Mouse (Mus musculus): ENCODE data around the gene Gm17455. TPM values are rescaled to one million over a fixed set of nuclear protein-coding genes. Genes with fewer than 3 reads are reported as not detected.

Gene Gm17455
- polyA plus RNA-seq, 1 experiment from 2014 or later, result 3.1 TPM

- Histone ChIP-seq H3K4me2 (ENCODE audit: low read depth, low read length) (no peak overlapping the region), H3K4me1 (replicated peaks; ENCODE audit: control insufficient read depth, insufficient read depth, low read length) (peaks cover 15% of the 10 kb centered on the region), H3K27me3 (ENCODE audit: control insufficient read depth, insufficient read depth, low read depth, low read length) (no peaks in the 10 kb centered on the region), H3K9ac (ENCODE audit: low read length) (no peak overlapping the region), H3K9me3 (ENCODE audit: control insufficient read depth, low read length) (no peaks in the 10 kb centered on the region), H3K36me3 (ENCODE audit: control insufficient read depth, insufficient read depth, low read length) (no peaks in the 10 kb centered on the region), H3K27ac (ENCODE audit: low read length) (no peak overlapping the region), H3K4me3 (ENCODE audit: low read length) (no peak overlapping the region)
- WGBS, result 86% methylated on average over 4 of the region's 4 CpGs
- ATAC-seq (ENCODE audit: low read depth), result no peak
Observed at GRCm38 (mm10) chr10:60357441-60357840, 42.1 kb upstream of the Gm17455 start.

DNA sequence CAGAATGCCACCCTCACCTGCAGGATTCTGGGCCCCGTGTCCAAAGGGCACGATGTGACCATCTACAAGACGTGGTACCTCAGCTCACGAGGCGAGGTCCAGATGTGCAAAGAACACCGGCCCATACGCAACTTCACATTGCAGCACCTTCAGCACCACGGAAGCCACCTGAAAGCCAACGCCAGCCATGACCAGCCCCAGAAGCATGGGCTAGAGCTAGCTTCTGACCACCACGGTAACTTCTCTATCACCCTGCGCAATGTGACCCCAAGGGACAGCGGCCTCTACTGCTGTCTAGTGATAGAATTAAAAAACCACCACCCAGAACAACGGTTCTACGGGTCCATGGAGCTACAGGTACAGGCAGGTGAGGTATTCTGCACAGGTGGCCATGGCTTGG lies 41.6 kb upstream of the Gm17455 start:
- Histone ChIP-seq H3K9ac (ENCODE audit: low read length) (no peak overlapping the region), H3K4me2 (ENCODE audit: low read depth, low read length) (no peak overlapping the region), H3K9me3 (ENCODE audit: control insufficient read depth, low read length) (no peaks in the 10 kb centered on the region), H3K36me3 (ENCODE audit: control insufficient read depth, insufficient read depth, low read length) (no peaks in the 10 kb centered on the region), H3K27me3 (ENCODE audit: control insufficient read depth, insufficient read depth, low read depth, low read length) (no peaks in the 10 kb centered on the region), H3K4me3 (ENCODE audit: low read length) (no peak overlapping the region), H3K4me1 (replicated peaks; ENCODE audit: control insufficient read depth, insufficient read depth, low read length) (peaks cover 12% of the 10 kb centered on the region), H3K27ac (ENCODE audit: low read length) (no peak overlapping the region)
- WGBS, result 92% methylated on average over 14 of the region's 14 CpGs
- ATAC-seq (ENCODE audit: low read depth), result no peak

- no peak for ATAC-seq (ENCODE audit: low read depth)
- no peak overlapping the region for H3K9ac ChIP-seq (ENCODE audit: low read length)
- 37% methylated on average over 4 of the region's 4 CpGs for WGBS
- H3K4me3 ChIP-seq (ENCODE audit: low read length), result no peak overlapping the region
- no peak overlapping the region for H3K27ac ChIP-seq (ENCODE audit: low read length)
- no peaks in the 10 kb centered on the region for H3K27me3 ChIP-seq (ENCODE audit: control insufficient read depth, insufficient read depth, low read depth, low read length)
- no peaks in the 10 kb centered on the region for H3K9me3 ChIP-seq (ENCODE audit: control insufficient read depth, low read length)
- no peak overlapping the region for H3K4me2 ChIP-seq (ENCODE audit: low read depth, low read length)
- no peaks in the 10 kb centered on the region for H3K36me3 ChIP-seq (ENCODE audit: control insufficient read depth, insufficient read depth, low read length)
- H3K4me1 ChIP-seq (replicated peaks; ENCODE audit: control insufficient read depth, insufficient read depth, low read length), result peaks cover 4% of the 10 kb centered on the region
Observed at GRCm38 (mm10) chr10:60358776-60359175, 40.8 kb upstream of the Gm17455 start.

- H3K27me3 ChIP-seq (ENCODE audit: control insufficient read depth, insufficient read depth, low read depth, low read length), result no peaks in the 10 kb centered on the region
- 49% methylated on average over 12 of the region's 12 CpGs for WGBS
- peaks cover 4% of the 10 kb centered on the region for H3K4me1 ChIP-seq (replicated peaks; ENCODE audit: control insufficient read depth, insufficient read depth, low read length)
- no peak overlapping the region for H3K9ac ChIP-seq (ENCODE audit: low read length)
- no peaks in the 10 kb centered on the region for H3K9me3 ChIP-seq (ENCODE audit: control insufficient read depth, low read length)
- H3K36me3 ChIP-seq (ENCODE audit: control insufficient read depth, insufficient read depth, low read length), result no peaks in the 10 kb centered on the region
- no peak for ATAC-seq (ENCODE audit: low read depth)
- H3K4me3 ChIP-seq (ENCODE audit: low read length), result no peak overlapping the region
- no peak overlapping the region for H3K4me2 ChIP-seq (ENCODE audit: low read depth, low read length)
- H3K27ac ChIP-seq (ENCODE audit: low read length), result peak overlapping the region; percentile 36
Observed at GRCm38 (mm10) chr10:60361615-60362309, 37.8 kb upstream of the Gm17455 start.

- Histone ChIP-seq H3K4me1 (replicated peaks; ENCODE audit: control insufficient read depth, insufficient read depth, low read length) (peaks cover 4% of the 10 kb centered on the region), H3K36me3 (ENCODE audit: control insufficient read depth, insufficient read depth, low read length) (no peaks in the 10 kb centered on the region), H3K27ac (ENCODE audit: low read length) (peak overlapping the region; percentile 36), H3K27me3 (ENCODE audit: control insufficient read depth, insufficient read depth, low read depth, low read length) (no peaks in the 10 kb centered on the region), H3K4me2 (ENCODE audit: low read depth, low read length) (no peak overlapping the region), H3K9me3 (ENCODE audit: control insufficient read depth, low read length) (no peaks in the 10 kb centered on the region), H3K9ac (ENCODE audit: low read length) (no peak overlapping the region), H3K4me3 (ENCODE audit: low read length) (no peak overlapping the region)
- WGBS, result 48% methylated on average over 2 of the region's 2 CpGs
- no peak for ATAC-seq (ENCODE audit: low read depth)
Observed at GRCm38 (mm10) chr10:60362310-60362628, 37.3 kb upstream of the Gm17455 start.

GRCm38 (mm10) chr10:60363426-60363825 lies 36.1 kb upstream of the Gm17455 start:
- Histone ChIP-seq H3K4me3 (ENCODE audit: low read length) (no peak overlapping the region), H3K4me2 (ENCODE audit: low read depth, low read length) (no peak overlapping the region), H3K36me3 (ENCODE audit: control insufficient read depth, insufficient read depth, low read length) (no peaks in the 10 kb centered on the region), H3K9me3 (ENCODE audit: control insufficient read depth, low read length) (no peaks in the 10 kb centered on the region), H3K4me1 (replicated peaks; ENCODE audit: control insufficient read depth, insufficient read depth, low read length) (peaks cover 4% of the 10 kb centered on the region), H3K27ac (ENCODE audit: low read length) (no peak overlapping the region), H3K27me3 (ENCODE audit: control insufficient read depth, insufficient read depth, low read depth, low read length) (no peaks in the 10 kb centered on the region), H3K9ac (ENCODE audit: low read length) (no peak overlapping the region)
- no peak for ATAC-seq (ENCODE audit: low read depth)
- WGBS, result 61% methylated on average over 5 of the region's 6 CpGs

DNA sequence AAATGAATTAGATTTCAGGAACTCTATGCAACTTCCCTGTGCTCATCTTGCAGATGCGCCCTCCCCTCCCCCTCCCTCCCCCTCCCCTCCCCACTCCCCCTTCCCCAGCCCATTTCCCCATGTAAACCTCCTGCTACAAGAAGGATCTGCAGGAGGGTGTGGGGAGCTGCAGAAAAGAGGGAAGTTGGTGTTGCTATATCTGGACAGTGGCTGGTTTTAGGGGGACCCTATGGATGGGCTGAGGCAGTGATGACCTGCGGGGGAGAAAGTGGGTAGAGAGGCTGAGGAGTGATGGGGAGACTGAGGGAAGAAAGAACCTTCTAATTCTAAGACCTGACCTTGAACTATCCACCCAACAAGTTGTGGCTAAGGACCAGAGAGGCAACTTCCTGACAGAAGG lies 32.4 kb upstream of the Gm17455 start:
- no peak overlapping the region for H3K27ac ChIP-seq (ENCODE audit: low read length)
- H3K27me3 ChIP-seq (ENCODE audit: control insufficient read depth, insufficient read depth, low read depth, low read length), result no peaks in the 10 kb centered on the region
- no peak overlapping the region for H3K4me2 ChIP-seq (ENCODE audit: low read depth, low read length)
- no peaks in the 10 kb centered on the region for H3K9me3 ChIP-seq (ENCODE audit: control insufficient read depth, low read length)
- no peaks in the 10 kb centered on the region for H3K36me3 ChIP-seq (ENCODE audit: control insufficient read depth, insufficient read depth, low read length)
- ATAC-seq (ENCODE audit: low read depth), result no peak
- H3K9ac ChIP-seq (ENCODE audit: low read length), result no peak overlapping the region
- WGBS, result 71% methylated on average over 2 of the region's 2 CpGs
- no peaks in the 10 kb centered on the region; the same call in none of the 2 replicates for H3K4me1 ChIP-seq (replicated peaks; ENCODE audit: control insufficient read depth, insufficient read depth, low read length)
- H3K4me3 ChIP-seq (ENCODE audit: low read length), result no peak overlapping the region

GRCm38 (mm10) chr10:60367904-60368303 lies 31.6 kb upstream of the Gm17455 start:
- no peaks in the 10 kb centered on the region; the same call in 1 of the 2 replicates for H3K4me1 ChIP-seq (replicated peaks; ENCODE audit: control insufficient read depth, insufficient read depth, low read length)
- H3K4me2 ChIP-seq (ENCODE audit: low read depth, low read length), result no peak overlapping the region
- H3K4me3 ChIP-seq (ENCODE audit: low read length), result no peak overlapping the region
- H3K27me3 ChIP-seq (ENCODE audit: control insufficient read depth, insufficient read depth, low read depth, low read length), result no peaks in the 10 kb centered on the region
- no peak for ATAC-seq (ENCODE audit: low read depth)
- no peaks in the 10 kb centered on the region for H3K9me3 ChIP-seq (ENCODE audit: control insufficient read depth, low read length)
- H3K27ac ChIP-seq (ENCODE audit: low read length), result no peak overlapping the region
- no peaks in the 10 kb centered on the region for H3K36me3 ChIP-seq (ENCODE audit: control insufficient read depth, insufficient read depth, low read length)
- WGBS, result 51% methylated on average over 4 of the region's 4 CpGs
- no peak overlapping the region for H3K9ac ChIP-seq (ENCODE audit: low read length)

GRCm38 (mm10) chr10:60369405-60369804 lies 30.1 kb upstream of the Gm17455 start:
- H3K36me3 ChIP-seq (ENCODE audit: control insufficient read depth, insufficient read depth, low read length), result no peaks in the 10 kb centered on the region
- ATAC-seq (ENCODE audit: low read depth), result no peak
- H3K4me1 ChIP-seq (replicated peaks; ENCODE audit: control insufficient read depth, insufficient read depth, low read length), result no peaks in the 10 kb centered on the region; the same call in 1 of the 2 replicates
- WGBS, result 77% methylated on average over 6 of the region's 6 CpGs
- H3K27ac ChIP-seq (ENCODE audit: low read length), result no peak overlapping the region
- H3K4me3 ChIP-seq (ENCODE audit: low read length), result no peak overlapping the region
- no peaks in the 10 kb centered on the region for H3K9me3 ChIP-seq (ENCODE audit: control insufficient read depth, low read length)
- no peak overlapping the region for H3K9ac ChIP-seq (ENCODE audit: low read length)
- H3K27me3 ChIP-seq (ENCODE audit: control insufficient read depth, insufficient read depth, low read depth, low read length), result no peaks in the 10 kb centered on the region
- H3K4me2 ChIP-seq (ENCODE audit: low read depth, low read length), result no peak overlapping the region

GRCm38 (mm10) chr10:60370098-60370497 lies 29.4 kb upstream of the Gm17455 start:
- no peak overlapping the region for H3K4me3 ChIP-seq (ENCODE audit: low read length)
- H3K9ac ChIP-seq (ENCODE audit: low read length), result no peak overlapping the region
- no peak for ATAC-seq (ENCODE audit: low read depth)
- H3K27ac ChIP-seq (ENCODE audit: low read length), result no peak overlapping the region
- no peaks in the 10 kb centered on the region for H3K9me3 ChIP-seq (ENCODE audit: control insufficient read depth, low read length)
- WGBS, result 50% methylated on average over 2 of the region's 2 CpGs
- H3K27me3 ChIP-seq (ENCODE audit: control insufficient read depth, insufficient read depth, low read depth, low read length), result no peaks in the 10 kb centered on the region
- H3K4me1 ChIP-seq (replicated peaks; ENCODE audit: control insufficient read depth, insufficient read depth, low read length), result no peaks in the 10 kb centered on the region; the same call in 1 of the 2 replicates
- no peaks in the 10 kb centered on the region for H3K36me3 ChIP-seq (ENCODE audit: control insufficient read depth, insufficient read depth, low read length)
- H3K4me2 ChIP-seq (ENCODE audit: low read depth, low read length), result no peak overlapping the region
